Mouse (Mus musculus) megakaryocyte, embryonic 14.5 days (primary cell): Measurements from ENCODE around the gene Bcl2a1b. TPM values are rescaled to one million over a fixed set of nuclear protein-coding genes. Genes with fewer than 3 reads are reported as not detected.
"Not testable (repeated sequence)": the region's sequence is repeated elsewhere in the genome, so short reads cannot be mapped to it uniquely, and the experiment has no call there.

ENCODE experiments used
- H3K27me3 ChIP-seq: replicated peaks from 2 replicates; pipeline ENCODE3; 2012; ENCODE audit warnings: inconsistent platforms
- H3K36me3 ChIP-seq: replicated peaks from 2 replicates; pipeline ENCODE3; 2012; ENCODE audit warnings: low read length, inconsistent platforms, mixed read lengths
- H3K4me1 ChIP-seq: 2 replicates; pipeline ENCODE4 v1.6.1; 2012; ENCODE audit warnings: inconsistent platforms
- H3K4me3 ChIP-seq: replicated peaks from 2 replicates; pipeline ENCODE3; 2012; ENCODE audit warnings: moderate library complexity, mild to moderate bottlenecking, inconsistent platforms
- H3K9me3 ChIP-seq: 2 replicates; pipeline ENCODE4 v1.6.1; 2012; ENCODE audit warnings: inconsistent platforms
- FLI1 ChIP-seq: IDR thresholded peaks from 2 replicates; pipeline ENCODE4 v1.6.1; 2012; ENCODE audit warnings: low read length, inconsistent platforms, mixed read lengths
- GATA1 ChIP-seq: IDR thresholded peaks from 3 replicates; pipeline ENCODE4 v1.6.1; 2012; ENCODE audit warnings: mixed read lengths, low read length, inconsistent platforms, borderline replicate concordance
- polyA plus RNA-seq: library from polyadenylated mRNA; stranded (reverse); fragments of >175 nt; gene quantifications from 2 replicates; pipeline ENCODE4 v1.2.3, GENCODE M21; 2012; ENCODE audit warnings: low replicate concordance; ENCODE audit not compliant: insufficient read depth

Gene Bcl2a1b
- polyA plus RNA-seq, 1 experiment = 2.1 TPM

GRCm38 (mm10) chr9:89226071-89226470 is 27.1 kb downstream of the Bcl2a1b start:
- no peaks in the 10 kb centered on the region for H3K9me3 ChIP-seq
- H3K27me3 ChIP-seq = no peaks in the 10 kb centered on the region
- no peak overlapping the region for H3K4me3 ChIP-seq
- no peak for TF ChIP-seq GATA1
- no peaks in the 10 kb centered on the region for H3K4me1 ChIP-seq
- H3K36me3 ChIP-seq = no peaks in the 10 kb centered on the region

GRCm38 (mm10) chr9:89228122-89228521 is 29.1 kb downstream of the Bcl2a1b start:
- TF ChIP-seq GATA1 = no peak
- TF ChIP-seq FLI1 = no peak
- Histone ChIP-seq H3K4me3 (no peak overlapping the region), H3K27me3 (no peaks in the 10 kb centered on the region), H3K36me3 (no peaks in the 10 kb centered on the region), H3K4me1 (no peaks in the 10 kb centered on the region), H3K9me3 (no peaks in the 10 kb centered on the region)

DNA sequence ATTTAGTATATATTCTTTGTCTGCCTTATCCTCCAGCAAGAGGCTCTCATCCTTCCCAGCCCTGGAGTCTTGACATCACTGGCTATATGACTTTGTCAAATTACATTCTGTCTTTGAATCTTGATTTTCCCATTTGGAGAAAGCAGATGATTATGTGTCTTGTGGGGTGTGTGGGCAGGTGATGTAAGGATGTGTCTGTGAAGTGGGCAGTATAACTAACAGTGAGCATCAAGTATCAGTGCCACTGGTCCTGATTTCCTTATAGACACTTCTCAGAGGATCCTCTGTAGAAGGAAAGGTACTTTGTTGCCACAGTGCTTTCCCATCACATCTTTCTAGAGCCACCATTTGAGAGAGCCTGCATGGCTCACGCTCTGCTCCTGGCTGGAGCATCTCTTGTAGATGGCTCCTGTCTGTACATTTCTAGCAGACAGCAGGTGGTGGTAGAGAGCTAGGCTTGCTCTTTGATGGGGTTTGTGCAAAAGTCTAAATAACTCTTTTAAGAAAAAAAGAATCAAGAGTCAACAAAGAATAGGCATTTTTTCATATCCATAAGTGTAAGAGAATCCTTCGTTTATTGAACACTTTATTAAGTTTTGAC is 32.0 kb downstream of the Bcl2a1b start:
- H3K9me3 ChIP-seq, H3K4me1 ChIP-seq, H3K36me3 ChIP-seq, H3K4me3 ChIP-seq, H3K27me3 ChIP-seq: not testable (repeated sequence)

GRCm38 (mm10) chr9:89237131-89237530 is 38.1 kb downstream of the Bcl2a1b start:
- not testable (repeated sequence) for H3K36me3 ChIP-seq, H3K27me3 ChIP-seq, H3K4me1 ChIP-seq, H3K4me3 ChIP-seq, H3K9me3 ChIP-seq

DNA sequence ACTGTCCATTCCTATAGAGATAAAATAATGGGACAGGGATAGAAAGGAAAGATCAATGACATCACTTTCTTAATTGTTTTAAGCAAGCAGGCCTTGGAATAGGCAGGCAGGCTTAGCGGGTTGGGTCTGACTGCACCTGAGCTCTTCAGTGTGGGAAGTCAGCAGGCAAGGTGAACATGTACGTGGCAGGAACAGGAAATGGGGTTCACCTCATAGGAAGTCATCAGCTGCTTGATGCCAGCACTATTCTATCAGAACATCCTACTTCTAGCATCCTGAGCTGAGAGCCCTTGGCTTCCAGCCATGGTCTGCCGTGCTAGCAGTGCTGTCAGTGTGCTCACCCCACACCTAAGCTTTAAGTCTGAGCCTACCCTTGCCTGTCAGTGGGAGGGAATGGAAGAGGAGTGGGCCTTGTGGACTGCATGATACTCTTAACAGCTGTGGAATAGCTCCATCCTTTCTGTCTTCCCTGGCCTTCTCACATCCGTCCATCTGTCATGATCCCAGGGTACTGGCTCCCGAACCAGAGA is 40.0 kb downstream of the Bcl2a1b start:
- H3K9me3 ChIP-seq, H3K4me1 ChIP-seq, H3K36me3 ChIP-seq, H3K4me3 ChIP-seq, H3K27me3 ChIP-seq: not testable (repeated sequence)

DNA sequence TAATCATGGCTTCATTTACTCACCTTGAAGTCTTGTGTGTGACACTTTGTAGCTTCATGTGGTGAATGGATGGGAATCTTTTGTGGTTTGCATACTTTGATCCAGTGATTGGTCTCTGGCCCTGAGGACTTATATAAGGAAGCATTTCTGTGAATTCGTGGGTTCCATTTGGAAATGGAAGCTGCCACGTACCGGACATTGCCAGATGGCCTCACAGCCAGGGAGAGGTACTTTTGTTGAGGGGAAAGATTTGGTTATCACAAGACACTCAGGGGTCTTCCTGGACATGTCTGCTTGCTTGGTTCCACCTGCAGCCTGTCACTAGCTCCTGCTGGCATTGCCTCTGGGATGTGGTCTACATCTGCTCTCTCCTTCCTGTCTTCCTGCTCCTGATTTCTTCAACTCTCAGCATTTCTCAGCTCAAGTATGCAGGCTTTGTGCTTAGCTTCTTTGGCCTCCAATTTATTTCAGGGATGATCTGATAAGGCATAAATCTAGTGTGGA is 41.6 kb downstream of the Bcl2a1b start:
- not testable (repeated sequence) for H3K4me3 ChIP-seq, H3K4me1 ChIP-seq, H3K27me3 ChIP-seq, H3K9me3 ChIP-seq, H3K36me3 ChIP-seq

DNA sequence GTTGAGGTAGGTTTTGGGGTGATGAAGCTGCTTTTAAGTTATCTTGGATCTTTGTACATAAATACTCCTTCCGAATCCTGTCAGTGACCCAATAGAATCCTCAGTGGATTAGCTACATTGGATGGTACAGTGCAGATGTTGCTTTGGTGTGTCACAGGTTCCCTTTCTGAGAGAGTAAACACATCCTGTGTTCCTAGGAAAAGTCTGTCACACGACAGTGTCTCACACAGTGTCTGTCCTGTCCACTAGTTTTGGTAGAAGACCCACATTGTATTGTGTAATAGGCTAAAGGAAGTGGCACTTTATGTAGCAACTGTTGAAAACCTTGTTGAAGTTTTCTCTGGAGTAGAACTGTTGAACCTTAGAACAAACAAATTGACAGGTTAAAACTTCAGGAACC is 54.4 kb downstream of the Bcl2a1b start:
- H3K27me3 ChIP-seq = peaks cover 2% of the 10 kb centered on the region
- H3K9me3 ChIP-seq = peaks cover 11% of the 10 kb centered on the region
- no peaks in the 10 kb centered on the region for H3K36me3 ChIP-seq
- H3K4me1 ChIP-seq = peaks cover 19% of the 10 kb centered on the region
- TF ChIP-seq FLI1 (no peak), GATA1 (no peak)
- no peak overlapping the region for H3K4me3 ChIP-seq

DNA sequence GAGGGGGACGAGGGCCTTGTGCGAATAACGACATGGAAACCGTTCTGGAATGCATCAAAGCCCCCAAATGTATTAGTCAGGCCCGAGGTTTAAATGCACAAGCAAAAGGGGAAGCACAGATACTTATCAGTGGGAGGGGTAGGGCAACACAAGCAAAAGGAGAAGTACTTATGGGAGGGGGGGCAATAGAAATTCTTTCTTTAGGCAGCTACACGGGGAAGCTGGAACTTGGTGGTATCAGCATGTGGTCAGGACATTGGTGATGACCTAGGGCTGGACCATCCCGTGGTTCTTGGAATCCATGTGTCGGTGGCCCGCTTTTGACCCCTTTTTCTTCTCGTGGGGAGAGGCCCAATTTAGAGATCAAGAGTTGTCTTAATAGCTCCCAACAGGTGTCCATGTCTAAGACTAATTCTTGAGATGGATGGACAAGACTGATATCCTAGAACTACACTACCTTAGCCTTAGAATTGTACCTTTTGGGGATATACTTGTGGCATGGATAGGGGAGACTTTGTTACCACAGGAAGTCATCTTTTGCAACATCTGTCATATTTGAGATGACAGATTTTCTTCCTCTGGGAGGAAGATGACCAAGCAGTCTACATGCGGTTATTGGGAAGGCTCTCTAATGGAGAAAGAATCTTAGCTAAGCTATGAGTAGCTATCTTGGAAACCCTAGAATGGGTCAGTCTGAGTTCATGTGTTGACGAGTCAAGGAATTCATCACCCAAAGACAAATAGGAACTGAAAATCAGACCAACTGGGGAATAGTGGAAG is 57.7 kb downstream of the Bcl2a1b start:
- Histone ChIP-seq H3K4me1 (peaks cover 15% of the 10 kb centered on the region), H3K36me3 (no peaks in the 10 kb centered on the region), H3K27me3 (peaks cover 2% of the 10 kb centered on the region), H3K9me3 (no peaks in the 10 kb centered on the region; the same call in 1 of the 2 replicates), H3K4me3 (no peak overlapping the region)
- TF ChIP-seq GATA1 (no peak), FLI1 (no peak)

Other genes with a start within 250 kb of the Bcl2a1b start
- 0.31 TPM in 1 of 2 replicates, not detected in the other for gene Bcl2a1a, start 242.3 kb upstream of the Bcl2a1b start, polyA plus RNA-seq
- gene Trim43b, start 106.4 kb upstream of the Bcl2a1b start, polyA plus RNA-seq = not detected in 2 replicates
- gene Gm29094, start 170 bp downstream of the Bcl2a1b start, polyA plus RNA-seq = not detected in 2 replicates
- 6.5 TPM in 1 of 2 replicates, not detected in the other for gene Mthfs, start 11.5 kb downstream of the Bcl2a1b start, polyA plus RNA-seq